Comparison of ENCODE assay signal across 38 mouse cellular contexts in the genomic region with DNA sequence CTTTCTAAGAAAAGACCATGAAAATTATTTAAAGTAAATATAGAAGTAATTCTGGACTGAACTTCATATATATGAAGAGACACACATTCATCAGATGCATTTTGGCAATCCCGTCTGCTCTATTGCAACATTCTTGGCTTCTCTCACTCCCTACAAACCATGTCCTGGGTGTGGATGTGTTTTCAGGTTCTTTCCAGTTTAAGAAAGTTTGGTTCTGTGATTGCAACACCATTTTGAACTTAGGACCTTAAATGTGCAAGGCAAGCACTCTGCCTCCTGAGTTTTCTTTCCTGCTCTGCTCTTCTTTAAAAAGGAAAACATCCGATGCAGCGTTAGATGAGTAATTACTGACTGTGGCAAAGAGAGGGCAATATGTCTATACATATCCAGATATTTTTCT. TPM values are rescaled to one million over a fixed set of nuclear protein-coding genes. Genes with fewer than 3 reads are reported as not detected.
DNase-seq lines count a peak whose midpoint lies in the region; ATAC-seq and TF ChIP-seq lines count a peak whose summit lies in the region.
"Had no signal": no experiment of that assay in that cellular context is flagged by ENCODE, and none has a peak within 500 bp of the region (broad histone marks: within the 10 kb centered on the region; RNA-seq: fewer than 3 reads in every experiment).

No protein-coding gene starts in this region.

- no peak overlapping the region for H3K4me3 ChIP-seq in lung, postnatal 0 days (ENCODE audit: low read depth, low read length)
- H3K4me3 ChIP-seq in myocyte: no peak overlapping the region
- H3K4me3 ChIP-seq: embryonic facial prominence, embryonic 13.5 days; forebrain, embryonic 10.5 days; forebrain, embryonic 15.5 days; heart, adult 2 months; heart, embryonic 15.5 days; limb, embryonic 10.5 days; limb, embryonic 15.5 days; liver, embryonic 15.5 days; neural tube, embryonic 15.5 days had no signal

- peak; percentile 43 for DNase-seq in gastrocnemius, adult 18-20 months (ENCODE audit: low spot score)
- no peak for DNase-seq in gastrocnemius, postnatal 14 days
- peak; percentile 49 to 50 for DNase-seq in heart, adult 9 months (ENCODE audit: low spot score in 2 of 2)
- DNase-seq in heart, postnatal 25 days (ENCODE audit: low spot score): no peak
- DNase-seq in lung, postnatal 0 days (ENCODE audit: low spot score): peak; percentile 61
- no peak for DNase-seq in lung, postnatal 10 days
- no peak for DNase-seq in embryo, embryonic 11 days
- DNase-seq: adrenal gland, postnatal 25 days; cerebellum, adult 11-12 months; cerebellum, adult 9-11 months; heart, adult 2 months; kidney, adult 11 months; kidney, postnatal 36 days; lung, postnatal 14 days; midbrain, embryonic 14.5 days; right cerebral cortex, postnatal 25 days; spleen, adult 18-20 months; thymus, postnatal 14 days had no signal

- no peak overlapping the region for H3K9ac ChIP-seq in lung, postnatal 0 days (replicated peaks; ENCODE audit: low read depth)
- H3K9ac ChIP-seq: embryonic facial prominence, embryonic 13.5 days; forebrain, embryonic 15.5 days; heart, embryonic 15.5 days; hindbrain, embryonic 14.5 days; limb, embryonic 15.5 days; liver, embryonic 15.5 days; neural tube, embryonic 15.5 days had no signal

- H3K4me2 ChIP-seq in lung, postnatal 0 days (replicated peaks; ENCODE audit: low read depth, low read length): no peak overlapping the region
- no peak overlapping the region for H3K4me2 ChIP-seq in myocyte (ENCODE audit: low read depth)
- H3K4me2 ChIP-seq: embryonic facial prominence, embryonic 13.5 days; forebrain, embryonic 15.5 days; heart, embryonic 15.5 days; hindbrain, embryonic 14.5 days; limb, embryonic 15.5 days; liver, embryonic 15.5 days; neural tube, embryonic 15.5 days had no signal

- H3ac ChIP-seq in myocyte (ENCODE audit: control insufficient read depth, insufficient read length): no peak overlapping the region

- TF ChIP-seq EP300 in lung, postnatal 0 days (IDR thresholded peaks at IDR 0.05): no peak

- no peak for TF ChIP-seq CTCF in lung, postnatal 0 days (IDR thresholded peaks at IDR 0.05)

- WGBS in lung, postnatal 0 days: 58% methylated on average over 3 of the region's 3 CpGs

- ATAC-seq in lung, postnatal 0 days: peak; percentile 16; the same call in 1 of the 2 replicates
- ATAC-seq: forebrain, embryonic 15.5 days had no signal

- no peaks in the 10 kb centered on the region for H3K9me3 ChIP-seq in lung, postnatal 0 days (ENCODE audit: low read length)
- H3K9me3 ChIP-seq: embryonic facial prominence, embryonic 13.5 days; forebrain, embryonic 10.5 days; forebrain, embryonic 15.5 days; heart, embryonic 15.5 days; limb, embryonic 10.5 days; limb, embryonic 15.5 days; liver, embryonic 15.5 days; neural tube, embryonic 15.5 days had no signal

- H3K4me1 ChIP-seq in lung, postnatal 0 days (ENCODE audit: insufficient read depth, low read depth, low read length): no peaks in the 10 kb centered on the region
- H3K4me1 ChIP-seq: embryonic facial prominence, embryonic 13.5 days; forebrain, embryonic 10.5 days; forebrain, embryonic 15.5 days; heart, embryonic 15.5 days; limb, embryonic 10.5 days; limb, embryonic 15.5 days; liver, embryonic 15.5 days; neural tube, embryonic 15.5 days had no signal

- TF ChIP-seq POLR2A in myocyte (IDR thresholded peaks at IDR 0.05; ENCODE audit: insufficient read length, low read depth): no peak

- intact Hi-C loops in gastrocnemius, postnatal 14 days (cut with DNase I; ENCODE audit: low total_unique reads): no loop called here
- intact Hi-C loops in heart, postnatal 25 days (cut with DNase I): no loop called here

- no peaks in the 10 kb centered on the region for H3K79me2 ChIP-seq in myocyte (ENCODE audit: control insufficient read depth, insufficient read depth)

- no peaks in the 10 kb centered on the region for H3K36me3 ChIP-seq in lung, postnatal 0 days (ENCODE audit: insufficient read depth, low read length)
- no peaks in the 10 kb centered on the region for H3K36me3 ChIP-seq in myocyte (ENCODE audit: control insufficient read depth, insufficient read depth)
- H3K36me3 ChIP-seq: embryonic facial prominence, embryonic 13.5 days; forebrain, embryonic 10.5 days; forebrain, embryonic 15.5 days; heart, embryonic 15.5 days; limb, embryonic 10.5 days; limb, embryonic 15.5 days; liver, embryonic 15.5 days; neural tube, embryonic 15.5 days had no signal

- H3K27me3 ChIP-seq in lung, postnatal 0 days (replicated peaks; ENCODE audit: insufficient read depth, low read length): no peaks in the 10 kb centered on the region
- H3K27me3 ChIP-seq in myocyte (ENCODE audit: control insufficient read depth, insufficient read depth, insufficient read length): no peaks in the 10 kb centered on the region
- H3K27me3 ChIP-seq: embryonic facial prominence, embryonic 13.5 days; forebrain, embryonic 15.5 days; heart, embryonic 15.5 days; limb, embryonic 15.5 days; liver, embryonic 15.5 days; neural tube, embryonic 15.5 days had no signal

- H3K27ac ChIP-seq in lung, postnatal 0 days (ENCODE audit: low read length): no peak overlapping the region
- H3K27ac ChIP-seq: embryonic facial prominence, embryonic 13.5 days; forebrain, embryonic 10.5 days; forebrain, embryonic 15.5 days; heart, adult 2 months; heart, embryonic 15.5 days; hindbrain, embryonic 14.5 days; limb, embryonic 10.5 days; limb, embryonic 15.5 days; liver, embryonic 15.5 days; neural tube, embryonic 15.5 days had no signal

TF ChIP-seq in myocyte, 11 proteins besides CTCF, POLR2A, EP300 and RAD21:
- 0 out of 2 replicates have a peak, but pooled peaks have one; percentile 20 for TF ChIP-seq CEBPB (IDR thresholded peaks at IDR 0.05; ENCODE audit: insufficient read depth, poor library complexity, severe bottlenecking)
- TF ChIP-seq E2F4 (IDR thresholded peaks at IDR 0.05; ENCODE audit: insufficient read depth): no peak
- no peak for TF ChIP-seq MYOD1 (IDR thresholded peaks at IDR 0.05; ENCODE audit: control insufficient read depth in 1 of 3, insufficient read length in 2 of 3, low read depth in 2 of 3)

RNA-seq across cellular contexts. Expression of a gene that starts 2.0 kb away (rescaled TPM):
- total RNA-seq in gastrocnemius, adult 18-20 months (2021): not detected
- not detected for total RNA-seq in gastrocnemius, postnatal 14 days (2021)
- total RNA-seq in heart, postnatal 25 days (2021): not detected
- polyA plus RNA-seq in lung, postnatal 0 days (2015; fragmentation: Nextera tagmentation; extraction: Ambion mirVana): not detected in 2 replicates
- not detected for polyA plus RNA-seq in myocyte (2012; fragmentation: generic; extraction: Trizol)
- total RNA-seq: adrenal gland, adult 18-20 months; adrenal gland, postnatal 25 days; gastrocnemius, adult 8-10 months; heart, adult 2 months; hematopoietic stem cell, adult 5-6 weeks; layer of hippocampus, adult 8-10 months; layer of hippocampus, postnatal 25 days; MEL; monocyte, adult 5-6 weeks had no signal
- polyA plus RNA-seq: forebrain, embryonic 10.5 days; forebrain, embryonic 15.5 days; frontal cortex, adult 2 months; heart, embryonic 15.5 days; hindbrain, embryonic 14.5 days; limb, embryonic 10.5 days; midbrain, embryonic 14.5 days; neural tube, embryonic 15.5 days had no signal

RNA-seq across cellular contexts. Expression of a gene that starts 6.9 kb away (rescaled TPM):
- 10 to 100 TPM in 1 of 2 experiments, 1 to 10 TPM in 1; 7.5 to 17.1 TPM for total RNA-seq in gastrocnemius, adult 18-20 months (2021)
- 1 to 10 TPM; 2.2 to 5.5 TPM for total RNA-seq in gastrocnemius, postnatal 14 days (2021)
- 1 to 10 TPM; 5.2 to 6.0 TPM for total RNA-seq in heart, postnatal 25 days (2021)
- 0.33 and 0.37 TPM in 2 replicates for polyA plus RNA-seq in lung, postnatal 0 days (2015; fragmentation: Nextera tagmentation; extraction: Ambion mirVana)
- polyA plus RNA-seq in myocyte (2012; fragmentation: generic; extraction: Trizol): 0.04 TPM
- total RNA-seq: layer of hippocampus, adult 8-10 months; layer of hippocampus, postnatal 25 days; MEL had no signal
- polyA plus RNA-seq: embryonic facial prominence, embryonic 13.5 days; forebrain, embryonic 10.5 days; forebrain, embryonic 15.5 days; frontal cortex, adult 2 months; hindbrain, embryonic 14.5 days; limb, embryonic 10.5 days; neural tube, embryonic 15.5 days had no signal

RNA-seq across cellular contexts. Expression of a gene that starts 10.5 kb away (rescaled TPM):
- not detected for total RNA-seq in gastrocnemius, adult 18-20 months (2021)
- total RNA-seq in gastrocnemius, postnatal 14 days (2021): not detected
- not detected for total RNA-seq in heart, postnatal 25 days (2021)
- polyA plus RNA-seq in lung, postnatal 0 days (2015; fragmentation: Nextera tagmentation; extraction: Ambion mirVana): not detected in 2 replicates
- polyA plus RNA-seq in myocyte (2012; fragmentation: generic; extraction: Trizol): not detected
- total RNA-seq: adrenal gland, adult 18-20 months; adrenal gland, postnatal 25 days; gastrocnemius, adult 8-10 months; heart, adult 2 months; hematopoietic stem cell, adult 5-6 weeks; layer of hippocampus, adult 8-10 months; layer of hippocampus, postnatal 25 days; MEL had no signal
- polyA plus RNA-seq: embryonic facial prominence, embryonic 13.5 days; forebrain, embryonic 10.5 days; forebrain, embryonic 15.5 days; frontal cortex, adult 2 months; heart, adult 2 months; heart, embryonic 15.5 days; hindbrain, embryonic 14.5 days; kidney, embryonic 16.5 days; limb, embryonic 10.5 days; limb, embryonic 15.5 days; liver, embryonic 15.5 days; midbrain, embryonic 14.5 days; neural tube, embryonic 15.5 days; stomach, embryonic 16.5 days had no signal

RNA-seq across cellular contexts. Expression of a gene that starts 27.9 kb away (rescaled TPM):
- total RNA-seq in gastrocnemius, adult 18-20 months (2021): not detected
- total RNA-seq in gastrocnemius, postnatal 14 days (2021): not detected
- total RNA-seq in heart, postnatal 25 days (2021): not detected
- not detected in 2 replicates for polyA plus RNA-seq in lung, postnatal 0 days (2015; fragmentation: Nextera tagmentation; extraction: Ambion mirVana)
- not detected for polyA plus RNA-seq in myocyte (2012; fragmentation: generic; extraction: Trizol)
- total RNA-seq: adrenal gland, adult 18-20 months; adrenal gland, postnatal 25 days; gastrocnemius, adult 8-10 months; heart, adult 2 months; hematopoietic stem cell, adult 5-6 weeks; layer of hippocampus, adult 8-10 months; layer of hippocampus, postnatal 25 days; MEL; monocyte, adult 5-6 weeks had no signal
- polyA plus RNA-seq: forebrain, embryonic 10.5 days; forebrain, embryonic 15.5 days; frontal cortex, adult 2 months; heart, adult 2 months; heart, embryonic 15.5 days; hindbrain, embryonic 14.5 days; kidney, embryonic 16.5 days; limb, embryonic 10.5 days; limb, embryonic 15.5 days; liver, embryonic 15.5 days; midbrain, embryonic 14.5 days; neural tube, embryonic 15.5 days; stomach, embryonic 16.5 days had no signal

RNA-seq across cellular contexts. Expression of a gene that starts 45.7 kb away (rescaled TPM):
- not detected for total RNA-seq in gastrocnemius, adult 18-20 months (2021)
- total RNA-seq in gastrocnemius, postnatal 14 days (2021): not detected
- not detected for total RNA-seq in heart, postnatal 25 days (2021)
- polyA plus RNA-seq in lung, postnatal 0 days (2015; fragmentation: Nextera tagmentation; extraction: Ambion mirVana): not detected in 2 replicates
- polyA plus RNA-seq in myocyte (2012; fragmentation: generic; extraction: Trizol): not detected
- total RNA-seq: adrenal gland, adult 18-20 months; adrenal gland, postnatal 25 days; gastrocnemius, adult 8-10 months; heart, adult 2 months; hematopoietic stem cell, adult 5-6 weeks; layer of hippocampus, adult 8-10 months; layer of hippocampus, postnatal 25 days; MEL; monocyte, adult 5-6 weeks had no signal
- polyA plus RNA-seq: forebrain, embryonic 10.5 days; forebrain, embryonic 15.5 days; frontal cortex, adult 2 months; heart, adult 2 months; heart, embryonic 15.5 days; hindbrain, embryonic 14.5 days; kidney, embryonic 16.5 days; limb, embryonic 10.5 days; limb, embryonic 15.5 days; liver, embryonic 15.5 days; midbrain, embryonic 14.5 days; neural tube, embryonic 15.5 days; stomach, embryonic 16.5 days had no signal

Comparison
In these comparisons a context has a peak if more than half of its experiments do, and no peak if none do; other contexts are left out.
1. DNase-seq: peak in gastrocnemius, adult 18-20 months (single experiment), heart, adult 9 months (2 of 2) and lung, postnatal 0 days (single experiment); none in gastrocnemius, postnatal 14 days (single experiment), heart, postnatal 25 days (single experiment), lung, postnatal 10 days (single experiment) and embryo, embryonic 11 days (single experiment).